Mouse (Mus musculus): Measurements from ENCODE around the gene Fam214b.
A peak's percentile ranks its signal among the peaks of the same experiment; 100 is the strongest.

Gene Fam214b

GRCm38 (mm10) chr4:43010161-43011038 is 35.6 kb downstream of the Fam214b start, which contains the start of gene Fancg:
Fancg (minus strand) TSS chr4:43010506.
- peak; percentile 49 for DNase-seq (ENCODE audit: low read depth, low spot score)

DNA sequence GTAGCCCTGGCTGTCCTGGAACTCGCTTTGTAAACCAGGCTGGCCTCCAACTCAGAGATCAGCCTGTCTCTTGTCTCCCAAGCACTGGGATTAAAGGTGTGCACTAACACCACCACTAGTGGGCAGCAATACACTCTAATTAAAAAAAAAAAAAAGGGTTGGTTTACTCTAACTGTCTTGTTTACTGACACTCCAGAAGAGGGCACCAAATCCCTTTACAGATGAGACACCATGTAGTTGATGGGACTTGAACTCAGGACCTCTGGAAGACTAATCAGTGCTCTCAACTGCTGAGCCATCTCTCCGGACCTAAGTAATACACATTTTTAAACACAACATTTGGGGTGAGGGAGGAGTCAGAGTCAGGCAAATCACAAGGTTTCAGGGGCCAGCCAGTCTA is 40.3 kb downstream of the Fam214b start:
- no peak for DNase-seq (ENCODE audit: low read depth, low spot score)

DNA sequence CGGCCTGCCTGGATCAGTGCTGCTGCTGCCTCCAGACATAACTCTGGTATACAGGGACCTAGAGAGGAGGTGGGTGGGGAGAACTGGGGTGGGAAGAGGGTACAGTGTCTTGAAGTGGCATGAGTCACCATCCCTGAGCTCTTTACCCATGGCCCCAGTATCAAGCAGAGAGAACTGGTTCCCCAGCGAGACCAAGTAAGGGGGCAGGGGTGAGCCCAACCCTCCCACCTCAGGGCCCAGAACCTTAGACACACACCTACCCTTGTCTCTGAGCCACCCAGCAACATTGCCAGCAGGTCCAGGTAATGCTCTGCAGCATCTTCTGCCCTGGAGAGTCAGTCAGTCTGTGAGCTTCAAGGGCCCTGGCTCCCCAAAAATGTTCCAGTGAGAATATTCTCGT is 41.1 kb downstream of the Fam214b start:
- no peak for DNase-seq (ENCODE audit: low read depth, low spot score)

GRCm38 (mm10) chr4:43002756-43003439 is 43.1 kb downstream of the Fam214b start:
- no peak for DNase-seq (ENCODE audit: low read depth, low spot score)

- DNase-seq (ENCODE audit: low read depth, low spot score): no peak
These were observed 44.7 kb downstream of the Fam214b start for GRCm38 (mm10) chr4:43001272-43001671.

DNA sequence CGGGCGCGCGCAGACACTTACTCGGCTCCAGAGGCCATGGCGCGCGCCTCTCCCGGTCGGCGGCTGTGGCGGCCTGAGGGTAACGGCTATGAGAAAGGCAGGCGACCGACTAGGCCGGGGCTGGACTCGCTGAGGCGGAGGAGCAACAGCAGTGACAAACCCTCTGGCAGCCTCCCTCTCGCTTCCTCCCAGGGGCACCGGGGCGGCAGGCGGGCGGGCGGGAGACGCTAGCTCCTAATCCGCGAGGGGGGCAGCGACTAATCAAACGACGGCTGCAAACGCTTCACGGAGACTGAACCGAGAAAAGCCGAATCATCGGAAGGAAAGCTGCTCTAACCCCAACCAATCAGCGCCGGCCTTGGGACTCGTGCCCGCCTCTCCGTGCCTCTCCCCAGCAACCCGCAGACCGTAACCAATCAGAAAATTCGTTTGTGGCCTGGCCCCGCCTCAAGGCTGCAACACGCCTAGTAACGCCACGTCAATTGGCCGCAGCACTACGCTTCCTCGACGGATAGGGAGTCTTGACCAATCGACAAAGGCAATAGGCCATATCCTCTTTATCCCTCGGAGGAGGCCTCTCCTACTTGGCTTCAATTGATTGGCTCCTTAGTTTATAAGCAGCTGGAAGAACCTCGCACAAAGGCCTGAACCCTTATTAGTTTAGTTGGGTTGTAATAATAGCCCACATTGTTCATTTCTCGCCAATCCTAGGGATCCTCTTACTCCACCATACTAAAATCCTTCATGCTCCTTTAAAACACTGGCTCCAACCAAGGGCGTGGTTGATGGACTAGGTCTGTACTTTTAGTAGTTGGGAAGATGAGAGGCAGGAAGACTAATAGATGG is 45.7 kb downstream of the Fam214b start, which contains the start of gene Vcp:
Vcp (minus strand) TSS at position 367 of the 846 bp plus-strand sequence.
- peak; percentile 98 for DNase-seq (ENCODE audit: low read depth, low spot score)

DNA sequence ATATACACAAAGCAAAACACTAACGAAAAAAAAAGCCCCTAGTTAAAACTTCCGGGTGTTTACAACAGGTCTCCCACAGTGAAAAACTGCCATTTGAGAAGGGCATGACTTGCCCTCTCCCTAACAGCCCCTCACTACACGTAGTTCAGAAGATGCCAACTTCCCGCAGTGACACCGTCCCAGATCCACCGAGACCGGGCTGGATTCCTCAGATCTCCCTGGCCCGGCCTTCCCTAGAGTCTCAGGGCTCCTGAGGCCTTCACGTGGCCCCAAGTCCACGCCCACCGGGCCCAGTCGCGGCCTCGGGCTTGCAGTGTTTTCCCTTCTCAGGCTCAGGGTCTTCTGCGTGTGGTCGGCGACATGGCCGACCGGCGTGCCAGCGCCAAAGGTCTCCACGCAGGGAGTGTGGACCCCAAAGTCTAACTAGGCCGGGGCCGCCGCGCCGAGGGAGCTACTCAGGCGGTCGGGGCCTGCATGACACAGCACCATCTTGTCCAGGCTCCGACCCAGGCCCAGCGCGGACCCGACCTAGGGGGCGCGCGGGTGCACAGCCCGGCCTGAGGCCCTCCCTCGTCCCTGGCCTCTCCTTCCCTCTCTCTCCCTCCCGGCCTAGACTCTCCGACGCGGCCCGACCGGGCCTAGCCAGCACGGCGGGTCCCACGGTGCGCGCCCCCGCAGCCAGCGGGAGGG is 46.4 kb downstream of the Fam214b start:
- DNase-seq (ENCODE audit: low read depth, low spot score): peak; percentile 57

GRCm38 (mm10) chr4:42998022-42998421 is 48.0 kb downstream of the Fam214b start:
- no peak for DNase-seq (ENCODE audit: low read depth, low spot score)

GRCm38 (mm10) chr4:42988296-42988695 is 57.7 kb downstream of the Fam214b start:
- DNase-seq (ENCODE audit: low read depth, low spot score): no peak
